Mouse (Mus musculus): ENCODE data around the gene Anks3. TPM values are rescaled to one million over a fixed set of nuclear protein-coding genes. Genes with fewer than 3 reads are reported as not detected.

Gene Anks3
- polyA plus RNA-seq, 2 experiments: 10.2 to 16.2 TPM

DNA sequence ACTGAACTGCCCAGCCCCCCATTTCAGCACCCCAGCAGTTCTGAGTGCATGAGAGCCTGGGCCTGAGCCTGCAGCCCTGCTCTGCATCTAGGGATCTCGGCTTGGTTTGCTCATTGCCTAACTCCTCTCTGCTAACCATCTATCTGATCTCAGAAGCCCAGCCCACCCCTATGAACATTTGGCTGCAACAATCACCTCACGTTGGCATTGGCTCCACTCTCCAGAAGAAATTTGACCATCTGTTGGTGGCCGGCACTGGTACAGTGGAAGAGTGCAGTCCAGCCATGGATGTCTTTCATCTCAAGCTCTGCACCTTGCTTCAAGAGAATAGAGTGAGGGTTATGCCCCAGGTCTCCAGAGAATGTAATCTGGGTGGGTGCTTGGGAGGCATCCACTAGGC is 6.6 kb downstream of the Anks3 start:
- H3K4me2 ChIP-seq (ENCODE audit: low read depth): no peak overlapping the region
- no peak overlapping the region for H3K4me3 ChIP-seq (ENCODE audit: insufficient read depth in 1 of 2, low read depth in 2 of 2, low read length in 2 of 2)
- H3K36me3 ChIP-seq (replicated peaks; ENCODE audit: control insufficient read depth, insufficient read depth, low read depth): no peaks in the 10 kb centered on the region; the same call in 1 of the 2 replicates
- no peak for ATAC-seq (ENCODE audit: insufficient read depth)
- 82% methylated on average over 3 of the region's 3 CpGs for WGBS (ENCODE audit: insufficient replicate concordance)
- TF ChIP-seq EP300 (IDR thresholded peaks at IDR 0.05; ENCODE audit: low read depth): no peak
- TF ChIP-seq CTCF (IDR thresholded peaks at IDR 0.05; ENCODE audit: low read depth): no peak
- no peak for DNase-seq (ENCODE audit: low read depth in 3 of 3, low spot score in 3 of 3)
- peaks cover 0 to 4% of the 10 kb centered on the region in 2 experiments; a peak in 2 of 4 replicates for H3K4me1 ChIP-seq (replicated peaks; ENCODE audit: control insufficient read depth in 2 of 2, insufficient read depth in 2 of 2, low read length in 1 of 2)
- H3K27me3 ChIP-seq (ENCODE audit: control insufficient read depth, insufficient read depth, low read length): no peaks in the 10 kb centered on the region
- H3K9ac ChIP-seq (replicated peaks): no peak overlapping the region
- no peak overlapping the region for H3K27ac ChIP-seq
- H3K9me3 ChIP-seq (ENCODE audit: control insufficient read depth, low read length): no peaks in the 10 kb centered on the region

DNA sequence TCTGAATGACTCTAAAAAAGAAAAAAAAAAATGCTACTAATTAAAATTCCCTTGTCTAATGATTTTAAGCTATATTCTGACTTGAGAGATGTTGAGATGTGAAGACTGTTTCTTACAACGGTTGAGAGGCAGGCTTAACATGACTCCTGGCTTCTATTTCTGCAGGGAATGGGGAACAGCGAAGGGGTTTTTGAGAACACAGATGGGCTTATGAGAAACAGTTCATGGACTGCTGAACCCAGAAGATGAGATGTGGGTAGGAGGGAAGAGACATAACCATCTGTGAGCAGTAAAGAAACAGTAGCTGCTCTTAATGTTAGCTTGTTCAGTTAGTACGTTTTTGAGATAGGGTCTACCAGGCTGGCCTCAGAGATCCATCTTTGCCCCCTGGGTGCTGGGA is 7.4 kb downstream of the Anks3 start:
- H3K4me2 ChIP-seq (ENCODE audit: low read depth): no peak overlapping the region
- ATAC-seq (ENCODE audit: insufficient read depth) (no peak), DNase-seq (ENCODE audit: low read depth in 3 of 3, low spot score in 3 of 3) (no peak)
- H3K9me3 ChIP-seq (ENCODE audit: control insufficient read depth, low read length): no peaks in the 10 kb centered on the region
- no peaks in the 10 kb centered on the region; the same call in 1 of the 2 replicates for H3K36me3 ChIP-seq (replicated peaks; ENCODE audit: control insufficient read depth, insufficient read depth, low read depth)
- H3K27ac ChIP-seq: no peak overlapping the region
- H3K9ac ChIP-seq (replicated peaks): no peak overlapping the region
- H3K27me3 ChIP-seq (ENCODE audit: control insufficient read depth, insufficient read depth, low read length): no peaks in the 10 kb centered on the region
- 80% methylated on average over 3 of the region's 3 CpGs for WGBS (ENCODE audit: insufficient replicate concordance)
- peaks cover 0 to 4% of the 10 kb centered on the region in 2 experiments; a peak in 1 of 4 replicates for H3K4me1 ChIP-seq (replicated peaks; ENCODE audit: control insufficient read depth in 2 of 2, insufficient read depth in 2 of 2, low read length in 1 of 2)
- no peak overlapping the region for H3K4me3 ChIP-seq (ENCODE audit: insufficient read depth in 1 of 2, low read depth in 2 of 2, low read length in 2 of 2)
- no peak for TF ChIP-seq CTCF (IDR thresholded peaks at IDR 0.05; ENCODE audit: low read depth)
- TF ChIP-seq EP300 (IDR thresholded peaks at IDR 0.05; ENCODE audit: low read depth): no peak

DNA sequence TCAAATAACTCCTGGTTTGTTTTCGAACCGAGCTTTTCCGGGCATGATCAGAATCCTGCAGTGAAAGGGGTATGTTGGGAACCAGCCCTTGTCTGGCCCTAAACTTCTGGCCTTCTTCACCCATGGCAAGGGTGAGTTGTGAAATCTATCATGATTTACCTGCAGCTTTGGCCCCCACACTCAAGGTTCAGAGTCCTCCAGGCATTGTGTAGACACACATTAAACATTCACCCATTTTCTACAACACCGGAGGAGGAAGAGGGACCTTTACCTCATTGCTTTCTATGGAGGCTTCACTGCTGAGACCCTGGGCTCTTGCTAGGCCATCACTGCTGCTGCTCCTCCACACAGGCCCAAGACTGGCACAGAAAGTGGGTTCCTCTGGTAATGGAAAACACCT is 16.6 kb downstream of the Anks3 start:
- H3K27me3 ChIP-seq (ENCODE audit: control insufficient read depth, insufficient read depth, low read length): no peaks in the 10 kb centered on the region
- WGBS (ENCODE audit: insufficient replicate concordance): 73% methylated on average over 4 of the region's 4 CpGs
- no peak overlapping the region for H3K9ac ChIP-seq (replicated peaks)
- no peak overlapping the region for H3K27ac ChIP-seq
- H3K36me3 ChIP-seq (replicated peaks; ENCODE audit: control insufficient read depth, insufficient read depth, low read depth): no peaks in the 10 kb centered on the region
- TF ChIP-seq CTCF (IDR thresholded peaks at IDR 0.05; ENCODE audit: low read depth) (no peak), EP300 (IDR thresholded peaks at IDR 0.05; ENCODE audit: low read depth) (no peak)
- H3K4me3 ChIP-seq (ENCODE audit: insufficient read depth in 1 of 2, low read depth in 2 of 2, low read length in 2 of 2): no peak overlapping the region
- H3K9me3 ChIP-seq (ENCODE audit: control insufficient read depth, low read length): no peaks in the 10 kb centered on the region
- ATAC-seq (ENCODE audit: insufficient read depth): no peak
- peak overlapping the region; percentile 35 for H3K4me2 ChIP-seq (ENCODE audit: low read depth)
- peaks cover 0 to 3% of the 10 kb centered on the region in 2 experiments; a peak in 1 of 4 replicates for H3K4me1 ChIP-seq (replicated peaks; ENCODE audit: control insufficient read depth in 2 of 2, insufficient read depth in 2 of 2, low read length in 1 of 2)
- DNase-seq (ENCODE audit: low read depth in 3 of 3, low spot score in 3 of 3): no peak

DNA sequence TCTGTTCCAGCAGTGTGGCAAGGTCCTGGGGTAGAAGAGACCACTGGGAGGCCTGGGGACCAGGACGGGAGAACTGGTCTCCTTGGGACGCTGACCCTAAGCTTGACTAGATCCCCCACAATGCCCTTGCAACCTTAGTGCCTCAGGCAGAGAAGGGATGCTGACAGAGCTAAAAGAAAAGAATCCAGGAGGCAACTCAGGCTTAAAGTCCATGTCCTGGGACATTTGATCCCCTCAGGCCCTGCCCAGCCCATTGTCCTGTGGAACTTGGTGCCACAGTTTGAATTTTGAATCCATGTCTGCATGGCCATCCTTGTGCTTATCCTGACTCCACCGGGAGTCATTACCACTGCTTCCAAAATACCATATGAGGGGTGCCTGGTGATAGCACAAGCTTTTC is 17.9 kb downstream of the Anks3 start:
- ATAC-seq (ENCODE audit: insufficient read depth) (no peak), DNase-seq (ENCODE audit: low read depth in 3 of 3, low spot score in 3 of 3) (no peak)
- Histone ChIP-seq H3K36me3 (replicated peaks; ENCODE audit: control insufficient read depth, insufficient read depth, low read depth) (peaks cover 3% of the 10 kb centered on the region; the same call in 1 of the 2 replicates), H3K27me3 (ENCODE audit: control insufficient read depth, insufficient read depth, low read length) (no peaks in the 10 kb centered on the region), H3K27ac (no peak overlapping the region), H3K9ac (replicated peaks) (no peak overlapping the region), H3K4me1 (replicated peaks; ENCODE audit: control insufficient read depth in 2 of 2, insufficient read depth in 2 of 2, low read length in 1 of 2) (peaks cover 0 to 3% of the 10 kb centered on the region in 2 experiments; a peak in 1 of 4 replicates), H3K9me3 (ENCODE audit: control insufficient read depth, low read length) (no peaks in the 10 kb centered on the region), H3K4me2 (ENCODE audit: low read depth) (no peak overlapping the region), H3K4me3 (ENCODE audit: insufficient read depth in 1 of 2, low read depth in 2 of 2, low read length in 2 of 2) (no peak overlapping the region)
- TF ChIP-seq CTCF (IDR thresholded peaks at IDR 0.05; ENCODE audit: low read depth) (no peak), EP300 (IDR thresholded peaks at IDR 0.05; ENCODE audit: low read depth) (no peak)
- WGBS (ENCODE audit: insufficient replicate concordance): 72% methylated on average over 3 of the region's 3 CpGs

DNA sequence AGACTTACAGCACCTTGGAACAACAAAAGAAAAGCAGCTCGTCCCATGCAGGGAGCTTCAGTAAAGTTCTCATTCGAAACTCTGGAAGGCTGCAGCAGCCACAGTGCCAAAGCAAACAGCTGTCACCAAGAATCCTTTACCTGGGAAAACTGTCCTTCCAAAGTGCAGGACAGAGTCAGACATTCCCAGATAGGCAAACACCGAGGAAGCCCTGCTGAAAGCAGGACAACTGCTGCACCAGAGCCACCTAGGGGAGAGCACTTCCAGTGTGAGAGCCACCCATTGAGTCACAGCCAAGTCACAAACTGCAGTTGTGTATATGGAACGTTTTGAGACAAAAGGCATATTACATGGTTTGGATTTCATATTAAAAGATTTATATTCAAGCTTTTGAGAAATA is 18.6 kb downstream of the Anks3 start:
- peak in 1 of 3 experiments; percentile 10 for DNase-seq (ENCODE audit: low read depth in 3 of 3, low spot score in 3 of 3)
- 66% methylated on average over 4 of the region's 4 CpGs for WGBS (ENCODE audit: insufficient replicate concordance)
- peaks cover 4% of the 10 kb centered on the region; the same call in 1 of the 2 replicates for H3K36me3 ChIP-seq (replicated peaks; ENCODE audit: control insufficient read depth, insufficient read depth, low read depth)
- no peaks in the 10 kb centered on the region for H3K9me3 ChIP-seq (ENCODE audit: control insufficient read depth, low read length)
- no peak for ATAC-seq (ENCODE audit: insufficient read depth)
- peaks cover 0 to 3% of the 10 kb centered on the region in 2 experiments; a peak in 1 of 4 replicates for H3K4me1 ChIP-seq (replicated peaks; ENCODE audit: control insufficient read depth in 2 of 2, insufficient read depth in 2 of 2, low read length in 1 of 2)
- TF ChIP-seq EP300 (IDR thresholded peaks at IDR 0.05; ENCODE audit: low read depth) (no peak), CTCF (IDR thresholded peaks at IDR 0.05; ENCODE audit: low read depth) (no peak)
- no peaks in the 10 kb centered on the region for H3K27me3 ChIP-seq (ENCODE audit: control insufficient read depth, insufficient read depth, low read length)
- no peak overlapping the region for H3K4me2 ChIP-seq (ENCODE audit: low read depth)
- no peak overlapping the region for H3K9ac ChIP-seq (replicated peaks)
- no peak overlapping the region for H3K27ac ChIP-seq
- no peak overlapping the region for H3K4me3 ChIP-seq (ENCODE audit: insufficient read depth in 1 of 2, low read depth in 2 of 2, low read length in 2 of 2)
